Mouse (Mus musculus): ENCODE measurements around the gene Pmvk. TPM values are rescaled to one million over a fixed set of nuclear protein-coding genes. Genes with fewer than 3 reads are reported as not detected.

Pmvk gene
- polyA plus RNA-seq (2015; fragmentation: Nextera tagmentation; extraction: Ambion mirVana) = 39.3 and 40.3 TPM in 2 replicates

DNA sequence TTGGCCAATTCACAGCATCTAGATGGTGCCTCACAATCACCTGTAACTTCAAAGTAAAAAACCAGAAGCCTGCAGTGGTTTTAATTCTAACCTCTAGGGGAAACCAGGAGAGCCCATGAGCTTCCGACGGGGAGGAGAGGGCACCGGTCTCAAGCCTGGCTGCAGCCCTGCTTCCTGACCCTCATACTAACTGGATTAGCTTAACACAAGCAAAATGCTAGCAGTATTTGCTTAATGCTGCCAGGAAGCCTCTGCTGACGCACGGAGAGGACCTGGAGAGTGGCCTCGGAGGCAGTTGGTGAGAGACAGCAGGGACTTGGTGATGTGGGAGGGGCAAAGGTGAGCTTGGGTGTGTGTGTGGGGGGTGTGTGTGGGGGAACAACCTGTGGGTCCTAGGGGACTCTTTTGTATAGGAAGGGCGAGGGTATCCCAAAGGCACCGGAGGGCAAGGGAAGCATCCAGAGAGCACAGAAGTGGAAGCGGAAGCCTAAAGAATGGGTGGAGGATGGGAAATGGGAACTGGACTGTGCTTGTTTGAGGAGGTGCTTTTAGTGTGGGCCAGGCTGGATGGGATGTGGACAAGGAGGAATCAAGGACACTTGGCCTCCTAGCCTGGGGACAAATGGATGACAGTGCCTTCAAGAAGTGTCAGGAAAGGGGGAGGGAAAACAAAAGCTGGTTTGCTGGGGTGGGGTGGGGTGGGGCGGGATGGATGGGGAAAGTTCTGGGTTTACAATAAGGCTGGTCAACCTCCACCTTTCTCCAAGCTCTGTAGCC lies at the start of gene Pmvk:
Gene Pmvk, plus strand, starts transcription at position 141 of the 777 bp plus-strand sequence.
- no peak for DNase-seq (ENCODE audit: low spot score)

DNA sequence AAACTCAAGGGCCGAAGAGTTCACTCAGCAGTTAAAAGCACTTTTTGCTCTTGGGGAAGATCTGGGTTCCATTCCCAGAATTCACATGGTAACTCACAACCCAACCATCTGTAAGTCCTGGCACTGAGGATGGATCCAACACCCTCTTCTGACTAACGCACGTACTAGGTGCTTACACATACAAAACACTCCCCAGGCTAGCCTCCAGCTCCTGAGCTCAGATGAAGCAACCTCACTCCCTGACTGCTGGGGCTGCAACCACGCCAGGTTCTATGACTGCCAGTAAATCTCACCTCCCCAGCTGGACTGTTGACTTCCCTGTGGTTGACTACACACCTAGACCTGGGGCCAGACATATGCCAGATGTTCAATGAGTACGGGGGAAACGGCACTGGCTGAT lies 47.5 kb upstream of the Pmvk start:
- DNase-seq (ENCODE audit: low spot score) = no peak

GRCm38 (mm10) chr3:89408448-89408847 lies 45.9 kb upstream of the Pmvk start:
- DNase-seq (ENCODE audit: low spot score) = no peak

- DNase-seq (ENCODE audit: low spot score) = no peak
Measured at GRCm38 (mm10) chr3:89409701-89410100, 44.6 kb upstream of the Pmvk start.

GRCm38 (mm10) chr3:89410864-89411263 lies 43.5 kb upstream of the Pmvk start:
- DNase-seq (ENCODE audit: low spot score) = no peak

DNA sequence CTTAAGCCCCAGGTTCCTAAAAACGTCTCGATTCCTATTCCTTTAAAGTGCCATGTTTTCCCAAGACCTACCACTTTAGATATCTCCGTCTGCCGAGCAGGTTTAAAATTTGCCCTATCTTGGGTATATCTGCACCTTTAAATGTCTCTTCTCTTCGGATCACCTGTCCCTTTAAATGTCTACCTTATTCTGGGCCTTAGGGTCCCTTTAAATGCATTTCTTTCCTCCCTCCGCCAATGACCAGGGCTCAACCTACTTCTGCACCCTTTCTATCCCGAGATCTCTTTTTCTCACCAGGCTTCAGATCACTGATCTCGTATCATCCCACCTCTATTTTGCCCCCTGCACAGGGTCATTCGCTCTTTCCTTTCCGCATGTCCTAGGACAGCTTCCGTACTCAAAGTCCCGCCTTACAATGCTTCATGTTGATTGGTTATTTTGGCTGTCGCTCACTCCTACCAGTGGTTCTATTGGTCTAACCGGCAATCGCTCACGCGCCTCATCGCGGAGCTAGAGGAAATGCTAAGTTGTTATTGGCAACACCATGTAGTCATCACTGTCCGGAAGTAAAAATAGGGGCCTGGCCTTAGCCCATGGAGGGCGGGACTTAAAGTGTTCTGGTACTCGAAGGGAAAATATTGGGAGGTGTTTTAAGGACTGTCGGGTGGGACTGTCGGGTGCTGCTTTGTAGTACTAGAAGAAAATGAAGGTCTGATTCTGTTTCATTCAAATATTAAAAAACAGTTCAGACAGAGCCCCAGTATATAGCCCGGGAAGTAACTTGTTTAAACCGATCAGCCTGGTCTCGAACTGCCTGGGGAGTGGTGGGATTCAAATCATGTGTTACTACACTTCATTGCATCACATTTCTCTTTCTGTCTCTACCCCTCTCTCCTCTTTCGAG lies 42.6 kb upstream of the Pmvk start, which contains the start of gene Flad1:
Gene Flad1, minus strand, starts transcription at position 381 of the 904 bp plus-strand sequence.
- DNase-seq (ENCODE audit: low spot score) = peak; percentile 99

- no peak for DNase-seq (ENCODE audit: low spot score)
Measured at GRCm38 (mm10) chr3:89416158-89416557, 38.2 kb upstream of the Pmvk start.

- no peak for DNase-seq (ENCODE audit: low spot score)
Measured at GRCm38 (mm10) chr3:89417131-89417530, 37.2 kb upstream of the Pmvk start.

DNA sequence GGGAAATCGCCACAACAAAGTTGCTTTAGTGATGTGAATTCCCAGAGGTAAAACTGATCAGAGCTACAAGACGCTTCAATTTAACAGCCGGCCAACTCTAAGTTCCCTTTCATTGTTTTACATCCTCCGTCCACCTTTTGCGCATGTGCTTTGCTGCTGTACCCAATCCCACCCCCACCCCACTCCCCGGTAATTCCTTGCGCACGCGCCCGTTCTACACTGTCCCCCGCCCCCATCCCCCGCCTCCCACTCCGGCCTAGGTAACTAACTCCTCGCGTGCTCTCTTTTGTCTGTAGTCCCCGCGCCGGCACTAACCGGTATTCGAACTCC lies 36.5 kb upstream of the Pmvk start:
- DNase-seq (ENCODE audit: low spot score) = no peak

GRCm38 (mm10) chr3:89418170-89418860 lies 36.0 kb upstream of the Pmvk start, which contains the start of the genes Cks1b and Shc1:
Gene Cks1b, minus strand, starts transcription at chr3:89418383.
Gene Shc1, plus strand, starts transcription at chr3:89418443.
- peak; percentile 97 for DNase-seq (ENCODE audit: low spot score)

GRCm38 (mm10) chr3:89418861-89419250 lies 35.5 kb upstream of the Pmvk start:
- no peak for DNase-seq (ENCODE audit: low spot score)

- no peak for DNase-seq (ENCODE audit: low spot score)
Measured at GRCm38 (mm10) chr3:89419571-89419970, 34.8 kb upstream of the Pmvk start.

- no peak for DNase-seq (ENCODE audit: low spot score)
Measured at GRCm38 (mm10) chr3:89419981-89420380, 34.4 kb upstream of the Pmvk start.

DNA sequence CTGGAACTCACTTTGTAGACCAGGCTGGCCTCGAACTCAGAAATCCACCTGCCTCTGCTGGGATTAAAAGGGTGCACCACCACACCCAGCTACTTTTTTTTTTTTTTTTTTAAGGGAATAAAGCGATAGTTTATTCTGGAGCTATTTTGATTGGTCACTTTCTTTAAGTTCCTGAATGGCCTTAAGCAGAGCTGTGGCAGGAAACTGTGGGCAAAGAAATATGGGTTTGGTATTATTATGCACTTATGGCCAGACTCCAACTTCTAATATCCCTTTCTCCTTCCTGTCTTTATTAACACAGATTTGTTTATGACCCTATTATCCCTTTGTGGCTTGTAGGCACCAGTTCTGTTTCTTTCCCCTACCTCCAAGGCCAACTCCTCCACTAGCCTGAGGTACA lies 33.9 kb upstream of the Pmvk start:
- DNase-seq (ENCODE audit: low spot score) = no peak

GRCm38 (mm10) chr3:89421002-89421774 lies 33.2 kb upstream of the Pmvk start:
- DNase-seq (ENCODE audit: low spot score) = no peak

GRCm38 (mm10) chr3:89421810-89422473 lies 32.4 kb upstream of the Pmvk start:
- no peak for DNase-seq (ENCODE audit: low spot score)

GRCm38 (mm10) chr3:89422556-89423205 lies 31.7 kb upstream of the Pmvk start:
- DNase-seq (ENCODE audit: low spot score) = no peak

DNA sequence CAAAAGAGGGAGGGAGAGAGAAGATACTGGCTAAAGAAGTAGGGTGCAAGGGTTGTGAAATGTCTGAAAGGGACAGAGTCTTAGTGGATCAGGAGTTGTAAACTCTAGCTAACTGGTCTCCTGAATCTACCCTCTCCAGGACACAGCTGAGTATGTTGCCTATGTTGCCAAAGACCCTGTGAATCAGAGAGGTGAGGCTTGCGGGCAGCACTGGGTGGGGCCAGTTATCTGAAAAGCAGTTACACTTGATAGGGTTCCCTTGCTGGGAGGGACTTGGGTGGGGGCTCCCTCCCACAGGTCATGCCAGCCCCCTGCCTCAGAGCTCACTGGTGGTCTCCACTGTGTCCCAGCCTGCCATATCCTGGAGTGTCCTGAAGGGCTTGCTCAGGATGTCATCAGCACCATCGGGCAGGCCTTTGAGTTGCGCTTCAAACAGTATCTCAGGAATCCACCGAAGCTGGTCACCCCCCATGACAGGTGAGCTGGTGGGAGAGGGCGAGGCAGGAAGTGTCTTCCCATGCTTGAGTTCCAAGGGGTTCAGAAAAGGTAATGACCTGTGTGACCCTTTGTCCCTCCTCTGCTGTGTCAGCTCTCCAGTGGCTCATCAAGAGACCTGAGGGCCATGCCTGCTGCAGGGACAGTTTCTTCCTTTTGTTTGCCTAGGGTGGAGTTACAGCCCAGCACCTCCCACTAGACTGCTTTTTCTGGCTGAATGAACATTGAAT lies 29.8 kb upstream of the Pmvk start:
- DNase-seq (ENCODE audit: low spot score) = no peak

- DNase-seq (ENCODE audit: low spot score) = no peak
Measured at GRCm38 (mm10) chr3:89425141-89425525, 29.2 kb upstream of the Pmvk start.
